ENCODE assay signal across 26 mouse cellular contexts in genomic region chr8:103493932-103494493, GRCm38 (mm10).
DNase-seq lines count a peak whose midpoint lies in the region; ATAC-seq and TF ChIP-seq lines count a peak whose summit lies in the region.
"Had no signal": no experiment of that assay in that cellular context is flagged by ENCODE, and none has a peak within 500 bp of the region (broad histone marks: within the 10 kb centered on the region; RNA-seq: fewer than 3 reads in every experiment).

No protein-coding gene starts in this region.

- no peaks in the 10 kb centered on the region for H3K9me3 ChIP-seq in intestine, embryonic 14.5 days (ENCODE audit: control insufficient read depth, low read length)
- no peaks in the 10 kb centered on the region for H3K9me3 ChIP-seq in intestine, embryonic 16.5 days (ENCODE audit: control insufficient read depth, low read length)
- no peaks in the 10 kb centered on the region for H3K9me3 ChIP-seq in kidney, postnatal 0 days (replicated peaks; ENCODE audit: low read length)
- H3K9me3 ChIP-seq in embryonic facial prominence, embryonic 15.5 days (replicated peaks), result no peaks in the 10 kb centered on the region
- no peaks in the 10 kb centered on the region for H3K9me3 ChIP-seq in midbrain, embryonic 14.5 days (ENCODE audit: control insufficient read depth, low read length)
- H3K9me3 ChIP-seq: forebrain, embryonic 10.5 days; forebrain, embryonic 15.5 days; heart, embryonic 15.5 days; hindbrain, embryonic 13.5 days; liver, embryonic 15.5 days; midbrain, embryonic 12.5 days; neural tube, embryonic 13.5 days had no signal

- TF ChIP-seq CTCF in kidney, postnatal 0 days (IDR thresholded peaks at IDR 0.05; ENCODE audit: low read depth), result no peak
- TF ChIP-seq CTCF in embryonic fibroblast, embryonic 13.5 days (IDR thresholded peaks at IDR 0.05; ENCODE audit: borderline replicate concordance, insufficient read depth, low read length), result no peak

- no peak for TF ChIP-seq POLR2A in embryonic fibroblast, embryonic 13.5 days (IDR thresholded peaks at IDR 0.05; ENCODE audit: low read depth, low read length)

- H3K36me3 ChIP-seq in intestine, embryonic 14.5 days (ENCODE audit: control insufficient read depth, insufficient read depth, low read length), result no peaks in the 10 kb centered on the region
- no peaks in the 10 kb centered on the region for H3K36me3 ChIP-seq in intestine, embryonic 16.5 days (ENCODE audit: control insufficient read depth, insufficient read depth, low read length)
- H3K36me3 ChIP-seq in kidney, postnatal 0 days (ENCODE audit: insufficient read depth, low read length), result no peaks in the 10 kb centered on the region
- H3K36me3 ChIP-seq in embryonic facial prominence, embryonic 15.5 days, result no peaks in the 10 kb centered on the region
- no peaks in the 10 kb centered on the region for H3K36me3 ChIP-seq in midbrain, embryonic 14.5 days (ENCODE audit: control insufficient read depth, insufficient read depth, low read length)
- H3K36me3 ChIP-seq: forebrain, embryonic 10.5 days; forebrain, embryonic 15.5 days; heart, embryonic 15.5 days; hindbrain, embryonic 13.5 days; liver, embryonic 15.5 days; midbrain, embryonic 12.5 days; neural tube, embryonic 13.5 days had no signal

- ATAC-seq in intestine, embryonic 14.5 days (replicated peaks; ENCODE audit: low FRiP score, low TSS enrichment, low read depth), result no peak
- no peak for ATAC-seq in intestine, embryonic 16.5 days
- ATAC-seq in kidney, postnatal 0 days (replicated peaks; ENCODE audit: low FRiP score, low read depth), result 0 out of 2 replicates have a peak, but pooled peaks have one; percentile 21
- no peak for ATAC-seq in embryonic facial prominence, embryonic 15.5 days (ENCODE audit: insufficient number of reproducible peaks, low FRiP score, low TSS enrichment, low read depth)
- ATAC-seq in midbrain, embryonic 14.5 days (ENCODE audit: low FRiP score, low TSS enrichment), result no peak
- ATAC-seq: forebrain, embryonic 15.5 days had no signal

- no peak overlapping the region for H3K9ac ChIP-seq in intestine, embryonic 14.5 days (ENCODE audit: low read length)
- no peak overlapping the region for H3K9ac ChIP-seq in intestine, embryonic 16.5 days (ENCODE audit: low read depth, low read length)
- H3K9ac ChIP-seq in kidney, postnatal 0 days (ENCODE audit: low read depth, low read length), result no peak overlapping the region
- H3K9ac ChIP-seq in embryonic facial prominence, embryonic 15.5 days, result no peak overlapping the region
- H3K9ac ChIP-seq in midbrain, embryonic 14.5 days (replicated peaks; ENCODE audit: low read length), result no peak overlapping the region
- H3K9ac ChIP-seq: forebrain, embryonic 15.5 days; heart, embryonic 15.5 days; hindbrain, embryonic 13.5 days; liver, embryonic 15.5 days; midbrain, embryonic 12.5 days; neural tube, embryonic 13.5 days had no signal

- WGBS in intestine, embryonic 14.5 days, result 83% methylated on average over 4 of the region's 4 CpGs
- 85% methylated on average over 4 of the region's 4 CpGs for WGBS in intestine, embryonic 16.5 days
- 52% methylated on average over 4 of the region's 4 CpGs for WGBS in kidney, postnatal 0 days
- WGBS in embryonic facial prominence, embryonic 15.5 days, result 82% methylated on average over 4 of the region's 4 CpGs
- WGBS in midbrain, embryonic 14.5 days, result 93% methylated on average over 4 of the region's 4 CpGs

- no peaks in the 10 kb centered on the region for H3K27me3 ChIP-seq in intestine, embryonic 14.5 days (replicated peaks; ENCODE audit: control insufficient read depth, insufficient read depth, low read length)
- no peaks in the 10 kb centered on the region for H3K27me3 ChIP-seq in intestine, embryonic 16.5 days (replicated peaks; ENCODE audit: control insufficient read depth, insufficient read depth, low read length)
- H3K27me3 ChIP-seq in kidney, postnatal 0 days (ENCODE audit: insufficient read depth, low read length), result no peaks in the 10 kb centered on the region
- no peaks in the 10 kb centered on the region for H3K27me3 ChIP-seq in embryonic facial prominence, embryonic 15.5 days
- H3K27me3 ChIP-seq in midbrain, embryonic 14.5 days (ENCODE audit: control insufficient read depth, insufficient read depth, low read length), result no peaks in the 10 kb centered on the region
- H3K27me3 ChIP-seq: forebrain, embryonic 15.5 days; heart, embryonic 15.5 days; hindbrain, embryonic 13.5 days; liver, embryonic 15.5 days; megakaryocyte, embryonic 14.5 days; neural tube, embryonic 13.5 days had no signal

- no peak overlapping the region for H3K4me2 ChIP-seq in intestine, embryonic 14.5 days (ENCODE audit: low read length)
- no peak overlapping the region for H3K4me2 ChIP-seq in intestine, embryonic 16.5 days (ENCODE audit: low read depth, low read length)
- no peak overlapping the region for H3K4me2 ChIP-seq in kidney, postnatal 0 days (ENCODE audit: low read length)
- no peak overlapping the region for H3K4me2 ChIP-seq in embryonic facial prominence, embryonic 15.5 days (replicated peaks)
- H3K4me2 ChIP-seq in midbrain, embryonic 14.5 days (ENCODE audit: low read length), result no peak overlapping the region
- H3K4me2 ChIP-seq: forebrain, embryonic 15.5 days; heart, embryonic 15.5 days; hindbrain, embryonic 13.5 days; liver, embryonic 15.5 days; midbrain, embryonic 12.5 days; neural tube, embryonic 13.5 days had no signal

- no peak overlapping the region for H3K4me3 ChIP-seq in intestine, embryonic 14.5 days (ENCODE audit: low read depth, low read length)
- no peak overlapping the region for H3K4me3 ChIP-seq in intestine, embryonic 16.5 days (ENCODE audit: low read length)
- no peak overlapping the region for H3K4me3 ChIP-seq in kidney, postnatal 0 days (replicated peaks; ENCODE audit: low read depth, low read length)
- no peak overlapping the region for H3K4me3 ChIP-seq in embryonic facial prominence, embryonic 15.5 days (replicated peaks)
- no peak overlapping the region for H3K4me3 ChIP-seq in embryonic fibroblast, embryonic 13.5 days (ENCODE audit: insufficient read depth, low read length)
- H3K4me3 ChIP-seq in midbrain, embryonic 14.5 days (replicated peaks; ENCODE audit: low read depth, low read length), result no peak overlapping the region
- H3K4me3 ChIP-seq: forebrain, embryonic 10.5 days; forebrain, embryonic 15.5 days; heart, adult 2 months; heart, embryonic 15.5 days; hindbrain, embryonic 13.5 days; liver, embryonic 15.5 days; megakaryocyte, embryonic 14.5 days; midbrain, embryonic 12.5 days; neural tube, embryonic 13.5 days had no signal

- peak; percentile 37 for DNase-seq in intestine, embryonic 14.5 days (ENCODE audit: low spot score)
- DNase-seq in kidney, postnatal 0 days (ENCODE audit: low spot score), result peak; percentile 81
- no peak for DNase-seq in kidney, postnatal 14 days
- no peak for DNase-seq in midbrain, embryonic 14.5 days
- DNase-seq: adrenal gland, postnatal 25 days; B cell, adult 2 months; cerebellum, adult 11-12 months; cerebellum, adult 9-11 months; heart, postnatal 36 days; layer of hippocampus, adult 9-11 months; right cerebral cortex, postnatal 4 days; thymus, adult 18-20 months; thymus, postnatal 25 days had no signal

- peak overlapping the region; percentile 60; the same call in 1 of the 2 replicates for H3K27ac ChIP-seq in intestine, embryonic 14.5 days (ENCODE audit: low read depth)
- no peak overlapping the region for H3K27ac ChIP-seq in intestine, embryonic 16.5 days (ENCODE audit: low read length)
- no peak overlapping the region for H3K27ac ChIP-seq in kidney, postnatal 0 days
- H3K27ac ChIP-seq in embryonic facial prominence, embryonic 15.5 days (replicated peaks), result peak overlapping the region; percentile 1
- H3K27ac ChIP-seq in embryonic fibroblast, embryonic 13.5 days (ENCODE audit: insufficient read depth, low read length), result peak overlapping the region; percentile 36; the same call in 1 of the 2 replicates
- H3K27ac ChIP-seq in midbrain, embryonic 14.5 days (replicated peaks; ENCODE audit: low read depth, low read length), result no peak overlapping the region
- H3K27ac ChIP-seq: forebrain, embryonic 10.5 days; forebrain, embryonic 15.5 days; heart, adult 2 months; hindbrain, embryonic 13.5 days; liver, embryonic 15.5 days; midbrain, embryonic 12.5 days; neural tube, embryonic 13.5 days; stomach, postnatal 0 days had no signal

- peaks cover 31% of the 10 kb centered on the region for H3K4me1 ChIP-seq in intestine, embryonic 14.5 days (replicated peaks; ENCODE audit: control insufficient read depth, insufficient read depth, low read length)
- no peaks in the 10 kb centered on the region for H3K4me1 ChIP-seq in intestine, embryonic 16.5 days (ENCODE audit: control insufficient read depth, insufficient read depth, low read length)
- H3K4me1 ChIP-seq in kidney, postnatal 0 days (replicated peaks; ENCODE audit: insufficient read depth, low read length), result no peaks in the 10 kb centered on the region
- H3K4me1 ChIP-seq in embryonic facial prominence, embryonic 15.5 days, result peaks cover 12% of the 10 kb centered on the region
- no peaks in the 10 kb centered on the region for H3K4me1 ChIP-seq in embryonic fibroblast, embryonic 13.5 days (ENCODE audit: control insufficient read depth, insufficient read depth, low read length)
- no peaks in the 10 kb centered on the region for H3K4me1 ChIP-seq in midbrain, embryonic 14.5 days (ENCODE audit: control insufficient read depth, insufficient read depth, low read length)
- H3K4me1 ChIP-seq: forebrain, embryonic 10.5 days; forebrain, embryonic 15.5 days; heart, embryonic 15.5 days; hindbrain, embryonic 13.5 days; liver, embryonic 15.5 days; megakaryocyte, embryonic 14.5 days; midbrain, embryonic 12.5 days; neural tube, embryonic 13.5 days had no signal

Comparison
In these comparisons a context has a peak if more than half of its experiments do, and no peak if none do; other contexts are left out.
1. DNase-seq: peak in intestine, embryonic 14.5 days (single experiment) and kidney, postnatal 0 days (single experiment); none in kidney, postnatal 14 days (single experiment) and midbrain, embryonic 14.5 days (single experiment).
2. H3K27ac ChIP-seq: peak in intestine, embryonic 14.5 days (single experiment), embryonic facial prominence, embryonic 15.5 days (single experiment) and embryonic fibroblast, embryonic 13.5 days (single experiment); none in intestine, embryonic 16.5 days (single experiment), kidney, postnatal 0 days (single experiment) and midbrain, embryonic 14.5 days (single experiment).